Mouse (Mus musculus) forebrain, embryonic 12.5 days (tissue): ENCODE data around the gene Zbtb8b. TPM values are rescaled to one million over a fixed set of nuclear protein-coding genes. Genes with fewer than 3 reads are reported as not detected.

Experiments
- ATAC-seq: fragments of 200-750 bp; cut with Nextera tagmentation; 2 replicates; pipeline ENCODE4 v1.8.0; 2017; ENCODE audit warnings: moderate TSS enrichment; ENCODE audit not compliant: low FRiP score
- H3K27ac ChIP-seq: fragments of 300-500 bp; sonication (generic); 2 replicates; pipeline ENCODE4 v1.5.1; 2016; ENCODE audit warnings: mild to moderate bottlenecking
- H3K27me3 ChIP-seq: fragments of 300-500 bp; sonication (generic); 2 replicates; pipeline ENCODE4 v1.6.1; 2016; ENCODE audit warnings: mild to moderate bottlenecking
- H3K36me3 ChIP-seq: fragments of 300-500 bp; sonication (generic); replicated peaks from 2 replicates; pipeline ENCODE4 v1.6.1; 2016; ENCODE audit warnings: mild to moderate bottlenecking
- H3K4me1 ChIP-seq: fragments of 300-500 bp; sonication (generic); 2 replicates; pipeline ENCODE4 v1.6.1; 2016
- H3K4me2 ChIP-seq: fragments of 300-500 bp; sonication (generic); 2 replicates; pipeline ENCODE4 v1.6.1; 2016; ENCODE audit warnings: mild to moderate bottlenecking, moderate library complexity
- H3K4me3 ChIP-seq: fragments of 300-500 bp; sonication (generic); replicated peaks from 2 replicates; pipeline ENCODE4 v1.5.1; 2016; ENCODE audit warnings: mild to moderate bottlenecking
- H3K9ac ChIP-seq: fragments of 300-500 bp; sonication (generic); 2 replicates; pipeline ENCODE4 v1.6.1; 2016; ENCODE audit warnings: mild to moderate bottlenecking
- H3K9me3 ChIP-seq: fragments of 300-500 bp; sonication (generic); 2 replicates; pipeline ENCODE4 v1.6.1; 2016
- WGBS: fragments of 180-500 bp; shearing (Covaris S2); methylation state at CpG from one replicate; pipeline ENCODE4 v1.1.7; 2016; 5-methylcytosine and 5-hydroxymethylcytosine counted together
- polyA plus RNA-seq: library from polyadenylated mRNA; unstranded; fragments of >200 nt; fragmentation: Nextera tagmentation; extraction: Ambion mirVana; gene quantifications from 2 replicates; pipeline ENCODE4 v1.2.1, GENCODE M21; 2016

Gene Zbtb8b
- polyA plus RNA-seq, 1 experiment from 2014 or later, result 3.2 TPM

DNA sequence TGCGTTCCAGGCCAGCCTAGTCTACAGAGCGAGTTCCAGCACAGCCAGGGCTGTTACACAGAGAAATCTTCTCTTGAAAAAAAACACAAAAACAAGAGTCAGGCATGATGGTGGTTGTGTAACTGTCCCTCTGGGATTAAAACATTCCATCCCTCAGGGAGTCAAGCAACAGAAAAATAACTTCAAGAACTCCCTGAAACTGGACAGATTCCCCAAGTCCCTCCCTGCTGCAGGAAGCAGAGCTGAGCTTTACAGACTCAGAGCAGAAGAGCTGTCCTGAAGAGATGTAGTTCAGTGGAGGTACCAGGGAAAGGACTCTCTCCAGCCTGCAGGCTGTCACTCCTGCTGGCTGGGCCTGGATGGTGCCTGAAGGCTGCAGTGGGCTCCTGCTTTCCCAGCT, 58.2 kb downstream of the Zbtb8b start:
- Histone ChIP-seq H3K4me1 (no peaks in the 10 kb centered on the region), H3K27ac (no peak overlapping the region), H3K9ac (no peak overlapping the region), H3K4me3 (no peak overlapping the region), H3K36me3 (no peaks in the 10 kb centered on the region), H3K27me3 (peaks cover 20% of the 10 kb centered on the region), H3K9me3 (no peaks in the 10 kb centered on the region), H3K4me2 (no peak overlapping the region)
- 89% methylated on average over 2 of the region's 2 CpGs for WGBS
- ATAC-seq, result no peak

GRCm38 (mm10) chr4:129382029-129382428, 58.6 kb downstream of the Zbtb8b start:
- Histone ChIP-seq H3K27me3 (peaks cover 20% of the 10 kb centered on the region), H3K36me3 (no peaks in the 10 kb centered on the region), H3K4me2 (no peak overlapping the region), H3K9ac (no peak overlapping the region), H3K4me3 (no peak overlapping the region), H3K27ac (no peak overlapping the region), H3K4me1 (no peaks in the 10 kb centered on the region; the same call in 1 of the 2 replicates), H3K9me3 (no peaks in the 10 kb centered on the region)
- no peak for ATAC-seq
- 86% methylated on average over 9 of the region's 9 CpGs for WGBS

DNA sequence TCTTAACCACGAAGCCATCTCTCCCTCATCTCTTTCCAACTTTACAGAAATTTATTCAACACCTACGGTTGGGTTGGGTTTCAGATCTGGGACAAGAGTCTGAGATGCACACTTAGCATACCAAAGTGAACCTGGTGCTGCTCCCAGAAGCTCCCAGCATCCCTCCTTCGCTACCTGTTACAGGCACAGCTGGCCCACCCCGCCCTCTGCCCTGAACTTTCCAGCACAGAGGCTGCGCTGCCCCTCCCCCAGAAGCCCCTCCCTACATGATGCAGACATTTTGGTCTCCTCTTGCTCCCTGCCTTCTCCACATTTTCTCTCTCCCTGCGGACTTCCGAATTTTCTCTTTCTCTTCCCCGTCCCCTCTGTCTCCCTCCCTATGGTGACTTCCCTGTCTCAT, 59.5 kb downstream of the Zbtb8b start:
- no peak overlapping the region for H3K9ac ChIP-seq
- no peak for ATAC-seq
- 80% methylated on average over 8 of the region's 8 CpGs for WGBS
- no peak overlapping the region for H3K4me3 ChIP-seq
- no peak overlapping the region for H3K27ac ChIP-seq
- H3K27me3 ChIP-seq, result peaks cover 22% of the 10 kb centered on the region
- H3K4me1 ChIP-seq, result peaks cover 5% of the 10 kb centered on the region
- no peaks in the 10 kb centered on the region for H3K36me3 ChIP-seq
- H3K9me3 ChIP-seq, result no peaks in the 10 kb centered on the region
- no peak overlapping the region for H3K4me2 ChIP-seq

GRCm38 (mm10) chr4:129379805-129380204, 60.8 kb downstream of the Zbtb8b start:
- H3K36me3 ChIP-seq, result no peaks in the 10 kb centered on the region
- no peak overlapping the region for H3K4me2 ChIP-seq
- H3K27me3 ChIP-seq, result peaks cover 31% of the 10 kb centered on the region
- H3K9ac ChIP-seq, result no peak overlapping the region
- H3K4me1 ChIP-seq, result peaks cover 13% of the 10 kb centered on the region
- H3K4me3 ChIP-seq, result no peak overlapping the region
- no peak for ATAC-seq
- WGBS, result 81% methylated on average over 3 of the region's 3 CpGs
- H3K9me3 ChIP-seq, result no peaks in the 10 kb centered on the region
- H3K27ac ChIP-seq, result no peak overlapping the region

GRCm38 (mm10) chr4:129377601-129378390, 62.9 kb downstream of the Zbtb8b start, which contains the start of gene Zbtb8a:
Zbtb8a (minus strand) TSS chr4:129378116.
- H3K27me3 ChIP-seq, result peaks cover 34% of the 10 kb centered on the region
- H3K9me3 ChIP-seq, result no peaks in the 10 kb centered on the region
- H3K9ac ChIP-seq, result peak within 1 kb of the TSS; percentile 88
- peak; percentile 77 for ATAC-seq
- no peaks in the 10 kb centered on the region for H3K36me3 ChIP-seq
- peaks cover 20% of the 10 kb centered on the region for H3K4me1 ChIP-seq
- peak within 1 kb of the TSS; percentile 68 for H3K4me2 ChIP-seq
- H3K27ac ChIP-seq, result peak within 1 kb of the TSS; percentile 80
- H3K4me3 ChIP-seq, result peak within 1 kb of the TSS; percentile 84
- WGBS, result 1% methylated on average over 65 of the region's 65 CpGs

- ATAC-seq, result peak; percentile 77
- peak overlapping the region; percentile 88 for H3K9ac ChIP-seq
- peaks cover 34% of the 10 kb centered on the region for H3K27me3 ChIP-seq
- peak overlapping the region; percentile 68 for H3K4me2 ChIP-seq
- no peaks in the 10 kb centered on the region for H3K9me3 ChIP-seq
- no peaks in the 10 kb centered on the region for H3K36me3 ChIP-seq
- peak overlapping the region; percentile 84 for H3K4me3 ChIP-seq
- under 1% methylated on average over 34 of the region's 68 CpGs for WGBS
- peak overlapping the region; percentile 80 for H3K27ac ChIP-seq
- H3K4me1 ChIP-seq, result peaks cover 20% of the 10 kb centered on the region
These were observed 63.6 kb downstream of the Zbtb8b start for GRCm38 (mm10) chr4:129376961-129377545.

DNA sequence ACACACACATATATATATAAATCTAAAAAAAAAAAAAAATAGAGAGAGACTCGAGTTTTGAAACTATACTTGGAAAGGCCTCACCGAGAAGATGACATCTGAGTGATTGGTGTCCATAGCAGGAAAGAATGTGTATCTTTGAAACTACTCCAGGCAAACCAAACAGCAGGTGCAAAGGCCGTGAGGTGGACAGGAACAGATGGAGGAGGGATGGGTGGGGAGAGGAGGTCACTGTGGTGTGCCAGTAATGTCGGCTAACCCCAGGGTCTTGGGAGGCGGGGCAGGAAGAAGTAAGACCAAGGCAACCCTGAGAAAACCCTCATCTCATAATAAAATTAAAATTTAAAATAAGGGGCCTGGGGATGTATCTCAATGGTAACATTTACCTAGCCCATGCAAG, 64.8 kb downstream of the Zbtb8b start:
- H3K9ac ChIP-seq, result no peak overlapping the region
- H3K4me2 ChIP-seq, result 0 out of 2 replicates have a peak overlapping the region, but pooled peaks have one; percentile 68
- no peak overlapping the region for H3K4me3 ChIP-seq
- peaks cover 20% of the 10 kb centered on the region for H3K4me1 ChIP-seq
- 76% methylated on average over 5 of the region's 5 CpGs for WGBS
- ATAC-seq, result no peak
- no peaks in the 10 kb centered on the region for H3K36me3 ChIP-seq
- H3K27me3 ChIP-seq, result peaks cover 34% of the 10 kb centered on the region
- no peak overlapping the region for H3K27ac ChIP-seq
- no peaks in the 10 kb centered on the region for H3K9me3 ChIP-seq

Other genes with a start within 250 kb of the Zbtb8b start
- gene C77080, start 179.4 kb downstream of the Zbtb8b start, polyA plus RNA-seq, result 4.4 and 4.7 TPM in 2 replicates
- gene Sync, start 153.2 kb downstream of the Zbtb8b start, polyA plus RNA-seq, result 0.29 and 0.40 TPM in 2 replicates
- gene Rbbp4, start 105.5 kb downstream of the Zbtb8b start, polyA plus RNA-seq, result 525 and 575 TPM in 2 replicates
- 35.2 and 36.2 TPM in 2 replicates for gene Zbtb8os, start 105.2 kb downstream of the Zbtb8b start, polyA plus RNA-seq
- gene Zbtb8a, start 62.7 kb downstream of the Zbtb8b start, polyA plus RNA-seq, result 10.6 and 10.9 TPM in 2 replicates
- 27.3 and 29.4 TPM in 2 replicates for gene Bsdc1, start 20.7 kb upstream of the Zbtb8b start, polyA plus RNA-seq
- not detected in 2 replicates for gene Tssk3, start 50.2 kb upstream of the Zbtb8b start, polyA plus RNA-seq
- gene Fam229a, start 50.3 kb upstream of the Zbtb8b start, polyA plus RNA-seq, result not detected in 2 replicates
- gene Marcksl1, start 72.7 kb upstream of the Zbtb8b start, polyA plus RNA-seq, result 1,836 and 1,849 TPM in 2 replicates
- gene Hdac1, start 101.9 kb upstream of the Zbtb8b start, polyA plus RNA-seq, result 207 and 221 TPM in 2 replicates
- 9.0 and 9.3 TPM in 2 replicates for gene Lck, start 132.8 kb upstream of the Zbtb8b start, polyA plus RNA-seq
- gene Fam167b, start 137.7 kb upstream of the Zbtb8b start, polyA plus RNA-seq, result 0.37 and 0.92 TPM in 2 replicates
- 204 and 212 TPM in 2 replicates for gene Eif3i, start 159.8 kb upstream of the Zbtb8b start, polyA plus RNA-seq
- gene Tmem234, start 159.8 kb upstream of the Zbtb8b start, polyA plus RNA-seq, result 161 and 163 TPM in 2 replicates
- 2.6 and 2.9 TPM in 2 replicates for gene Dcdc2b, start 173.4 kb upstream of the Zbtb8b start, polyA plus RNA-seq
- gene Iqcc, start 178.2 kb upstream of the Zbtb8b start, polyA plus RNA-seq, result 26.5 and 27.4 TPM in 2 replicates
- 75.4 and 79.2 TPM in 2 replicates for gene Ccdc28b, start 183.1 kb upstream of the Zbtb8b start, polyA plus RNA-seq
- 97.1 and 111 TPM in 2 replicates for gene Txlna, start 200.2 kb upstream of the Zbtb8b start, polyA plus RNA-seq
- 13.6 and 14.9 TPM in 2 replicates for gene Kpna6, start 231.9 kb upstream of the Zbtb8b start, polyA plus RNA-seq